Mouse (Mus musculus): Measurements from ENCODE around the gene Nfam1. TPM values are rescaled to one million over a fixed set of nuclear protein-coding genes. Genes with fewer than 3 reads are reported as not detected.

The Nfam1 gene
- total and polyA plus RNA-seq, 2 experiments from 2014 or later = 1.7 to 3.3 TPM

- H3K4me2 ChIP-seq (ENCODE audit: low read depth, low read length) = no peak overlapping the region
- no peak for DNase-seq (ENCODE audit: low spot score)
- no peaks in the 10 kb centered on the region; the same call in 1 of the 2 replicates for H3K27me3 ChIP-seq (ENCODE audit: insufficient read depth, low read length)
Observed at GRCm38 (mm10) chr15:82979531-82979930, 53.6 kb downstream of the Nfam1 start.

GRCm38 (mm10) chr15:82974471-82974870 lies 58.6 kb downstream of the Nfam1 start:
- 53% methylated on average over 1 of the region's 1 CpGs for WGBS
- H3K4me2 ChIP-seq (ENCODE audit: low read depth, low read length) = no peak overlapping the region

More at GRCm38 (mm10) chr15:82979531-82979930, 53.6 kb downstream of the Nfam1 start:
- Histone ChIP-seq H3K36me3 (ENCODE audit: insufficient read depth, low read length) (no peaks in the 10 kb centered on the region), H3K9me3 (ENCODE audit: low read length) (no peaks in the 10 kb centered on the region), H3K4me1 (ENCODE audit: insufficient read depth, low read length) (peaks cover 30% of the 10 kb centered on the region), H3K4me3 (ENCODE audit: low read length) (no peak overlapping the region), H3K9ac (replicated peaks; ENCODE audit: low read length) (no peak overlapping the region), H3K27ac (no peak overlapping the region)
- ATAC-seq = no peak
- no peak for TF ChIP-seq CTCF (IDR thresholded peaks at IDR 0.05; ENCODE audit: low read depth)
- WGBS = 71% methylated on average over 1 of the region's 1 CpGs

GRCm38 (mm10) chr15:82969206-82969721 lies 63.8 kb downstream of the Nfam1 start:
- no peak overlapping the region for H3K4me2 ChIP-seq (ENCODE audit: low read depth, low read length)
- TF ChIP-seq CTCF (IDR thresholded peaks at IDR 0.05; ENCODE audit: low read depth) = no peak

More at GRCm38 (mm10) chr15:82974471-82974870, 58.6 kb downstream of the Nfam1 start:
- Histone ChIP-seq H3K27me3 (ENCODE audit: insufficient read depth, low read length) (no peaks in the 10 kb centered on the region; the same call in 1 of the 2 replicates), H3K9ac (replicated peaks; ENCODE audit: low read length) (no peak overlapping the region), H3K4me1 (ENCODE audit: insufficient read depth, low read length) (no peaks in the 10 kb centered on the region), H3K27ac (no peak overlapping the region), H3K9me3 (ENCODE audit: low read length) (no peaks in the 10 kb centered on the region), H3K36me3 (ENCODE audit: insufficient read depth, low read length) (no peaks in the 10 kb centered on the region), H3K4me3 (ENCODE audit: low read length) (no peak overlapping the region)
- ATAC-seq (no peak), DNase-seq (ENCODE audit: low spot score) (no peak)
- TF ChIP-seq CTCF (IDR thresholded peaks at IDR 0.05; ENCODE audit: low read depth) = no peak

GRCm38 (mm10) chr15:82968449-82968848 lies 64.7 kb downstream of the Nfam1 start:
- ATAC-seq = peak; percentile 67
- Histone ChIP-seq H3K27ac (peak overlapping the region; percentile 20; the same call in 1 of the 2 replicates), H3K27me3 (ENCODE audit: insufficient read depth, low read length) (0 out of 2 replicates have a peak, but pooled peaks cover 3% of the 10 kb centered on the region), H3K4me1 (ENCODE audit: insufficient read depth, low read length) (peaks cover 14% of the 10 kb centered on the region), H3K36me3 (ENCODE audit: insufficient read depth, low read length) (no peaks in the 10 kb centered on the region), H3K9me3 (ENCODE audit: low read length) (no peaks in the 10 kb centered on the region), H3K4me3 (ENCODE audit: low read length) (peak overlapping the region; percentile 18; the same call in 1 of the 2 replicates), H3K9ac (replicated peaks; ENCODE audit: low read length) (0 out of 2 replicates have a peak overlapping the region, but pooled peaks have one; percentile 21), H3K4me2 (ENCODE audit: low read depth, low read length) (peak overlapping the region; percentile 42)
- 3% methylated on average over 22 of the region's 22 CpGs for WGBS
- TF ChIP-seq CTCF (IDR thresholded peaks at IDR 0.05; ENCODE audit: low read depth) = 0 out of 2 replicates have a peak, but pooled peaks have one; percentile 6
- DNase-seq (ENCODE audit: low spot score) = peak; percentile 81

More at GRCm38 (mm10) chr15:82969206-82969721, 63.8 kb downstream of the Nfam1 start:
- Histone ChIP-seq H3K4me1 (ENCODE audit: insufficient read depth, low read length) (peaks cover 12% of the 10 kb centered on the region), H3K9me3 (ENCODE audit: low read length) (no peaks in the 10 kb centered on the region), H3K36me3 (ENCODE audit: insufficient read depth, low read length) (no peaks in the 10 kb centered on the region), H3K4me3 (ENCODE audit: low read length) (no peak overlapping the region), H3K27me3 (ENCODE audit: insufficient read depth, low read length) (0 out of 2 replicates have a peak, but pooled peaks cover 3% of the 10 kb centered on the region), H3K27ac (no peak overlapping the region), H3K9ac (replicated peaks; ENCODE audit: low read length) (no peak overlapping the region)
- ATAC-seq = no peak
- WGBS = 35% methylated on average over 6 of the region's 6 CpGs
- no peak for DNase-seq (ENCODE audit: low spot score)

- Histone ChIP-seq H3K36me3 (ENCODE audit: insufficient read depth, low read length) (no peaks in the 10 kb centered on the region), H3K4me3 (ENCODE audit: low read length) (0 out of 2 replicates have a peak overlapping the region, but pooled peaks have one; percentile 18), H3K4me2 (ENCODE audit: low read depth, low read length) (peak overlapping the region; percentile 42), H3K27me3 (ENCODE audit: insufficient read depth, low read length) (0 out of 2 replicates have a peak, but pooled peaks cover 3% of the 10 kb centered on the region), H3K9ac (replicated peaks; ENCODE audit: low read length) (0 out of 2 replicates have a peak overlapping the region, but pooled peaks have one; percentile 21), H3K4me1 (ENCODE audit: insufficient read depth, low read length) (peaks cover 14% of the 10 kb centered on the region), H3K27ac (peak overlapping the region; percentile 20; the same call in 1 of the 2 replicates), H3K9me3 (ENCODE audit: low read length) (no peaks in the 10 kb centered on the region)
- no peak; the same call in 1 of the 2 replicates for ATAC-seq
- DNase-seq (ENCODE audit: low spot score) = no peak
- WGBS = 26% methylated on average over 6 of the region's 6 CpGs
- TF ChIP-seq CTCF (IDR thresholded peaks at IDR 0.05; ENCODE audit: low read depth) = no peak
Observed at GRCm38 (mm10) chr15:82967947-82968346, 65.2 kb downstream of the Nfam1 start.

- H3K4me2 ChIP-seq (ENCODE audit: low read depth, low read length) = peak overlapping the region; percentile 73
- DNase-seq (ENCODE audit: low spot score) (peak; percentile 55), ATAC-seq (no peak)
- 0 out of 2 replicates have a peak, but pooled peaks cover 3% of the 10 kb centered on the region for H3K27me3 ChIP-seq (ENCODE audit: insufficient read depth, low read length)
- H3K27ac ChIP-seq = peak overlapping the region; percentile 74
- TF ChIP-seq CTCF (IDR thresholded peaks at IDR 0.05; ENCODE audit: low read depth) = no peak
- H3K9me3 ChIP-seq (ENCODE audit: low read length) = no peaks in the 10 kb centered on the region
- no peak overlapping the region for H3K9ac ChIP-seq (replicated peaks; ENCODE audit: low read length)
- peak overlapping the region; percentile 52; the same call in 1 of the 2 replicates for H3K4me3 ChIP-seq (ENCODE audit: low read length)
- H3K36me3 ChIP-seq (ENCODE audit: insufficient read depth, low read length) = no peaks in the 10 kb centered on the region
- H3K4me1 ChIP-seq (ENCODE audit: insufficient read depth, low read length) = peaks cover 34% of the 10 kb centered on the region
- WGBS = 28% methylated on average over 14 of the region's 14 CpGs
Observed at GRCm38 (mm10) chr15:82964266-82964825, 68.8 kb downstream of the Nfam1 start.

Measured in hindbrain, postnatal 0 days (tissue).